Mouse (Mus musculus): Measurements from ENCODE around the gene Tomm6. TPM values are rescaled to one million over a fixed set of nuclear protein-coding genes. Genes with fewer than 3 reads are reported as not detected.

Gene Tomm6
- polyA plus RNA-seq (2017; shearing (Covaris generic)), result 100 to 1,000 TPM; 299 to 411 (median 338) TPM

GRCm38 (mm10) chr17:47688344-47688607 is at the start of gene Tomm6:
Tomm6 (minus strand) TSS chr17:47688386.
- ATAC-seq, result no peak

- ATAC-seq, result peak; percentile 3
Observed at GRCm38 (mm10) chr17:47737271-47738065, 49.3 kb upstream of the Tomm6 start.

- ATAC-seq, result peak; percentile 84
Observed at GRCm38 (mm10) chr17:47736856-47737255, 48.7 kb upstream of the Tomm6 start, which contains the start of gene Tfeb. Tfeb (plus strand) TSS chr17:47737030.

- no peak for ATAC-seq
Observed at GRCm38 (mm10) chr17:47735553-47736100, 47.4 kb upstream of the Tomm6 start.

GRCm38 (mm10) chr17:47730633-47731575 is 42.7 kb upstream of the Tomm6 start:
- no peak for ATAC-seq

GRCm38 (mm10) chr17:47726566-47726965 is 38.4 kb upstream of the Tomm6 start, which contains the start of gene Pgc:
Pgc (plus strand) TSS chr17:47726842.
- ATAC-seq, result no peak

GRCm38 (mm10) chr17:47721183-47721582 is 33.0 kb upstream of the Tomm6 start:
- no peak for ATAC-seq

GRCm38 (mm10) chr17:47715037-47715436 is 26.9 kb upstream of the Tomm6 start:
- ATAC-seq, result no peak

GRCm38 (mm10) chr17:47712889-47713571 is 24.8 kb upstream of the Tomm6 start:
- no peak for ATAC-seq

- no peak for ATAC-seq
Observed at GRCm38 (mm10) chr17:47711883-47712282, 23.7 kb upstream of the Tomm6 start.

GRCm38 (mm10) chr17:47710036-47710435 is 21.9 kb upstream of the Tomm6 start:
- ATAC-seq, result no peak

GRCm38 (mm10) chr17:47708972-47709371 is 20.8 kb upstream of the Tomm6 start:
- ATAC-seq, result no peak

- no peak for ATAC-seq
Observed at GRCm38 (mm10) chr17:47707961-47708360, 19.8 kb upstream of the Tomm6 start.

GRCm38 (mm10) chr17:47706196-47706595 is 18.0 kb upstream of the Tomm6 start:
- ATAC-seq, result no peak

GRCm38 (mm10) chr17:47704692-47705091 is 16.5 kb upstream of the Tomm6 start:
- ATAC-seq, result no peak

- no peak for ATAC-seq
Observed at GRCm38 (mm10) chr17:47703556-47703955, 15.4 kb upstream of the Tomm6 start.

- no peak for ATAC-seq
Observed at GRCm38 (mm10) chr17:47702548-47703345, 14.6 kb upstream of the Tomm6 start.

GRCm38 (mm10) chr17:47701793-47702192 is 13.6 kb upstream of the Tomm6 start:
- ATAC-seq, result no peak

GRCm38 (mm10) chr17:47699055-47699454 is 10.9 kb upstream of the Tomm6 start:
- ATAC-seq, result no peak

GRCm38 (mm10) chr17:47698156-47698555 is 10.0 kb upstream of the Tomm6 start:
- ATAC-seq, result no peak

GRCm38 (mm10) chr17:47695337-47695710 is 7.1 kb upstream of the Tomm6 start:
- ATAC-seq, result no peak
